Mouse (Mus musculus): ENCODE measurements around the gene Ubald2.
"Not testable (repeated sequence)": the region's sequence is repeated elsewhere in the genome, so short reads cannot be mapped to it uniquely, and the experiment has no call there.

Ubald2 gene

GRCm38 (mm10) chr11:116416196-116416943 lies 17.5 kb upstream of the Ubald2 start:
- DNase-seq (ENCODE audit: low spot score), result no peak

GRCm38 (mm10) chr11:116417054-116417453 lies 16.8 kb upstream of the Ubald2 start:
- DNase-seq (ENCODE audit: low spot score), result no peak

- peak; percentile 39 for DNase-seq (ENCODE audit: low spot score)
Observed at GRCm38 (mm10) chr11:116418194-116418840, 15.6 kb upstream of the Ubald2 start.

- peak; percentile 43 for DNase-seq (ENCODE audit: low spot score)
Observed at GRCm38 (mm10) chr11:116418841-116419462, 14.9 kb upstream of the Ubald2 start.

DNA sequence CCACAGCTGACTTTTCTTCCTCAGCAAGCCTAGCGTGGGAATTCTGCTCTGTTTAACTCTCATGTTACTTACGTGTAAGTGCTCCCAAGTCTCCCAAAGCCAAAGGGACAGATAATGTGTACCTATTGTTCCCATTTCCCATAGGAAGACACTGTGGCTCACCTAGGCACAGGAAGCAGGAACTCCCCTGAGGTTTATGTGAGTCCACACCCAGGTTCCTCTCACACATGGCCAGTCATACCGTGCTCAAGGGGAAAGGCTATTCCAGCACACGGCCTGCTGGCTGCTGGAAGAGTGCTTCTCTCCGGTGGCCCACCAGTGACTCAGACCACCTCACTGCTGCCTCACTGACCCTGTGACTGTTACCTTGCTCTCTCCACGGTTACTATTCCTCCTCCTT lies 12.8 kb upstream of the Ubald2 start:
- no peak for DNase-seq (ENCODE audit: low spot score)

DNA sequence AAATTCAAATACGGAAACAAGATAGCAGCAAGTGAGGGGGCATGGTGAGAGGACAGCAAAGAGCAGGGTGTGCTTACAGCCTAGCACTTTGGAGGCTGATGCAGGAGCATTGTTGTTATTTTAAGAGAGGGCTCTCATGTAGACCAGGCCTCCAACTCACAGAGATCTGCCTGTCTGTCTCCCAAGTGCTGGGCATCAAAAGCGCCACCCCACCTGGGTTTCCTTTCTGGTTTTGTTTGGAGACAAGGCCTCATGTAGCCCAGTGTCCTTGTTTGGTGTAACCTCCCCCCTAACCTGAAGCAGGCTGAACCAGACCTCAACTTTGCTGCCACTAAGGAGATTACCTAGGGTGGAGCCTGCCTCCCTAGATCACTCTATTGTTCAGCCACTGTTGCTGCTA lies 11.3 kb upstream of the Ubald2 start:
- no peak for DNase-seq (ENCODE audit: low spot score)

DNA sequence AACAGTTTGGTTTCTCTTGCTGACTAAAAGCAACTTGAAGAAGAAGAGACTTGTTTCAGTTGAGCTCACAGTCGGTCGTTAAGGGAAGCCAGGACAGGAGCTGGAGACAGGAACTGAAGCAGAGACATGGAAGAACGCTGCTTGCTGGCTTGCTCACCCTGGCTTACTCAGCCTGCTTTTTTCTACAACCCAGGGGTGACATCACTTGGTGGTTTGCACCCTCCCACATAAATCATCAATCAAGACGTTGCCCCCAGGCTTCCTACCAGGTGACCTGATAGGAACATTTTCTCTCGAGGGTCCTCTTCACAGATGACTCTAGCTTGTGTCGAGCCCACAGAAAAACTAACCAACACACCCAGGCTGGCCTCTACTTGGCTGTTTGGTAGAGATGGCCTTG lies 10.7 kb upstream of the Ubald2 start:
- DNase-seq (ENCODE audit: low spot score), result no peak

DNA sequence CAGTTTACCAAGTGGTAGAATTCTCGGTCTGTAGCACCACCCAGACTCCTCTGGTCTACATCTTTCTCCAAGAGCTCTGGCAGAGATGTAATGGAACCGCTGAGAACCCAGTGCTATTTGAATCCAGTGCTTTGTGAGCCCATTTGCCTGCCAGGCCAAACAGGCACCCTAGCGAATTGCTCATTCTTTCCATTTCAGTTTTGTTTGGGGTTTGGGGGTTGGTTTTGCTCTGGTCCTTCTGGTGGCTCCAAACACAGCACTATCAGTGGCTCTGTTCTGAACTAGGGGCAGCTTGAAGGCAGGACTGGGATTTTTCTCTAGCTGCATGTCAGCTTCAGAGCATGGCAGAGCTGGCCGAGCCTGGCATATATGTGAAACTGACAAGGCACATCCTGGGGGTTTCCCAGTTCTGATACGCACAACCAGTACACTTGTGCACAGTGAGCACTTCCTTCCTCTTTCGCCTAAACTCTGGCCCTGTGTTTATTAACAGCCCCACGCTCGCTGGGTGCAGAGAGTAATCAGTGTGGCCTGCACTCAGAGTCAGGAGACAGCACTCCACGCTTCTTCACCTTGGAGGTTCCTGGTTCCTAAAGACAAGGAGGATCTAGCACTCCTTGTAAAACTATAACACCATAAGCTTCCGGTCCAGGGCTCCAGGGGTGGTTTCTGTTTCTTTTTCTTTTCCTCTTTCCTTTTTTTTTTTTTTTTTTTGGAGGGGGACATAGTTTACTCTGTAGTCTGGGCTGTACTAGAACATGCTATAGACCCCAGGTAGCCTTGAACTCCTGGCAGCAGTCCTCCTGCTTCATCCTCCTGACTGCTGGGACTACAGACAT lies 9.9 kb upstream of the Ubald2 start:
- DNase-seq (ENCODE audit: low spot score), result peak; percentile 85

DNA sequence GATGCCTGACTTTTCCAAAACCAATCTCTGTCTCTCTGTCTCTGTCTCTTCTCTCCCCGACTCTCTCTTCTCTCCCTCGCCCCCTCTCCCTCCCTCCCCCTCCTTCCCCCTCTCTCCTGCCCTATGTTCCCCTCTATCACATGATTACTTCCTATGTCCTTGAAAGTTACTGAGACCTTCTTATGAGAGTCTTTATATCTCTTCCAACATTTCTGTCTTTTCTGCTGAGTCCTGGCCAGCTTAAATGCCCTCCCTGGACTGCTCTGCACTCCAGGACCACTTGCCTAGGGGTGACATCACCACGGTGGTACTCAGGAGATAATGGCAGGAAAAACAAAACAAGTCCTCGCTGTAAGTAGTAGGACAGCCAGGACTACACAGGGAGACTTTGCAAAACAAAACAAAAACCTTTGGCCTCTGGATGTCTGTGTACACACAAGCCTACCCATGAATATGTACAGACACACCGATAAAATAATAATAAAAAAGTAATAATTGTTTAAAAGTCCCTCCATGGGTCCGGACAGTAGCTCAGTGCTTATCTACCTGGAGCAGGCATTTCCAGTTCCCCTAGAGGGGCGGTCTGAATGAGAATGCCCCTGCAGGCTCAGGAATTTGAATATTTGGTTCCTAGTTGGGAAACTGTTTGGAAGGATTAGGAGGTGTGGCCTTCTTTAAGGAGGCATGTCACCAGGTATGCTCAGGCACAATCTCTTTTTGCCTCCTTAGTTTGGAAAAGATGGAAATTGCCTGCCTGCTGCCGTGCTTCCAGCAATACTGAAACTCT lies 9.1 kb upstream of the Ubald2 start:
- DNase-seq (ENCODE audit: low spot score), result no peak

DNA sequence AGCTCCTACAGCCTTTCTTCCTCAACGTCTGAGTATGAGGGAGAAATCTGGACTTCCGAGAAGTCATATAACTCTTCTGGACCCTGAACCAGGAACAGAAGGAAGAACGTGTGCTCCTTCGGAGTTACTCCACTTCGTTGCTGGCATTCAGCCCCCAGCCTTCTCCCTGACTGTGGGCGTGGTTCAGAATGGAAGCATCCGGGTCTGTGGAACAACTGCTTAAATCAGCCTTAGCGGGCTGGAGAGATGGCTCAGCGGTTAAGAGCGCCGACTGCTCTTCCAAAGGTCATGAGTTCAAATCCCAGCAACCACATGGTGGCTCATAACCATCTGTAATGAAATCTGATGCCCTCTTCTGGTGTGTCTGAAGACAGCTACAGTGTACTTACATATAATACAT lies 7.6 kb upstream of the Ubald2 start:
- not testable (repeated sequence) for DNase-seq (ENCODE audit: low spot score)

DNA sequence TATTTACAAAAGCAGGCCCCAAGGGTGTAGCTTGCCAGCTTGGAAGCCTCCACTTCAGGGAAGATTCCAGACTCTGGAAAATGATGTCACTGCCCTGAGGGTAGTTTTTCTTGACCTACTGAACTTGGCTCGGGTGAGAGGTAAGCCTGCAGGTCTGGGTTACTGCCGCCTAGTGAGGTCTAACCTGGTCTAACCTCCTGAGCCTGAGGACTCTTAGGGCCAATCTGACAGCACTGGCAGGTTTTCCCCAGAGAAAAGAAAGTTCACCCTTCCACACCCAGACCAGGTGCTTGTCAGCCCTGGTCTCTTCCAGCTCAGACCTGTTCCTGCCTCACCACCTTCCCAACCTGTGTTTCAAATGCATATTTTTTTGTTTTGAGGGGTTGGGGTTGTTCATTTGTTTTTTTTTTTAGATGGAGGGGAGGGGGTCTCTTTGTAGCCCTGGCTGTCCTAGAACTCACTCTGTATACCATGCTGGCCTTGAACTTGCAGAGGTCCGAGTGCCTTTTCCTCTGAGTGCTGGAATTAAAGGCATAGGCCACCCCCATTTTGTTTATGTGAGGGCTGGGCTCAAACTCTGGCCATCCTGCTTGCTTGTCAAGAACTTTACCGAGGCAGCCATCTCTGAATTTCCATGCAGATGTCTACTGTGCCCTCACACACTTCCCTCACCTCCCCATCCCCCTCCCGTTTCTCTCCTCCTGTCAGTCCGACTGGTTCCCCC lies 6.9 kb upstream of the Ubald2 start:
- no peak for DNase-seq (ENCODE audit: low spot score)

- DNase-seq (ENCODE audit: low spot score), result no peak
Observed at GRCm38 (mm10) chr11:116428872-116429859, 4.7 kb upstream of the Ubald2 start.

- no peak for DNase-seq (ENCODE audit: low spot score)
Observed at GRCm38 (mm10) chr11:116429862-116430613, 3.9 kb upstream of the Ubald2 start.

DNA sequence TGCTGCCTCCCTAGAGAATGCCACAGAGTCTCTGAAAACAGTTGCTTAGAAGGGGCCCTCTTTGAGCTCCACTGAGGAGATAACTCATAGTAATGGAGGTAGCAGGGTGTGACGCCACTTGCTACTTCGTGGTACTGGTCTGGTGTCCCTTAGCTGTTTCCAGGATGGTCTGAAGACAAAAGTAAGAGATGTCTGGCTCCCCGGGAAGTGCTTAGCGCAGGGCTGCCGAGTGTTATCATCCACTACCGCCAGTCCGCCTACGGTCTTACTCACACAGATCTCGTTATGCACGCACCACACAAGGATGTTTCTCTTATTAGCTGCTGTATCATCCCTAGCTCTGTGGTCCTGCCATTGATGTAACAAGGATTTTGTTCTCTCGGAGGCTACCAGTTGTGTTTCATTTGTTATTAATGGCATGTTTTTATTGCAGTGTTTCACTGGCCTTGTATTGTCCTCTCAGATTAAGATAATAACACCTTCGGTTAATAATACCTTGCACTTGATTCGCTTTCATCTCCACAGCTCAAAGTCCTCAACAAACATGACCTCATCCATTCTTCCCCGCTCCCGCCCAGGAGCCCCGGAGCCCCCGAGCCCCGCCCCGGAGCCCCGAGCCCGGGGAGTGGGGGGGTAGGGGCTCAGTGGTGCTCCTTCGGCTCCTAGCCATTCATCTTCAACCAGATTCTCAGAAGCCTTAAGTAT lies 3.0 kb upstream of the Ubald2 start:
- no peak for DNase-seq (ENCODE audit: low spot score)

GRCm38 (mm10) chr11:116431428-116432077 lies 2.3 kb upstream of the Ubald2 start:
- no peak for DNase-seq (ENCODE audit: low spot score)

- no peak for DNase-seq (ENCODE audit: low spot score)
Observed at GRCm38 (mm10) chr11:116432127-116432526, 1.8 kb upstream of the Ubald2 start.

DNA sequence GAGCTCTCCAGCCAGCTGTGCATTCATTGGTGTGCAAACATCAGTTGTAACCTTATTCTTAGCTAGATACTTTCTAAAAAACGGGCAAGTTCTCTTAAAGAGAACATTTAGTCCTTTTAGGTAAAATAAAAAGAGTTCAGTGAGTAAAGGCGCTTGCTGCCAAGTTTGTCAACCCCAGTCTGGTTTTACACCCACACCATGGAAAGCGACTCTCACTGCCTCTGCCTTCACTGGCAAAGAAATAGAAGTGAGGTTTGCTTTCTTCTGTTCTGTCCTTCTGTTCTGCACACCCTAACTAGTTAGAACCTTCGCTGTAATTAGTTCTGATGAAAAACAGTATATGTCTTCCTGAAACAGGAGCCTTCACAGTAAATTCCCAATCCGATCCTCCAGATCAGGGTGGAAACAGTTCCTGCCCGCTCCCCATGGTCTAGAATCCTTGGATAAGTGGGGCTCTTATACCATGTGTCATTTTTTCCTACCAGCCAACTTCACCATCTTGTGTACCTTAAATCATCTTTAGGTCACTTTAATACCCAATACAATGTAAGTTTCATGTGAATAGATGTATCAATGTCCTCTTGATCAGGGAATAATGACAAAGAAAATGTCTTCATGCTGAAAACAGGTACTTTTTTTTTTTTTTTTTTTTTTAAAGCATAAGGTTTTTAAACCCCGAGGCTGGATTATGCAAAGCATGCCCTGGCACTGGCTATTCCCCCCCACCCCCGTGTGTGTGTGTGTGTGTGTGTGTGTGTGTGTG lies 1.1 kb upstream of the Ubald2 start:
- no peak for DNase-seq (ENCODE audit: low spot score)
